Mouse (Mus musculus): ENCODE results near the gene Slc2a4.
A peak's percentile ranks its signal among the peaks of the same experiment; 100 is the strongest.

The Slc2a4 gene

GRCm38 (mm10) chr11:69900471-69901405, 47.2 kb downstream of the Slc2a4 start, which contains the start of the genes 2810408A11Rik and Neurl4:
TSS of gene 2810408A11Rik (minus strand) at chr11:69900987.
TSS of gene Neurl4 (plus strand) at chr11:69901072.
- DNase-seq (ENCODE audit: low spot score), result peak; percentile 93

DNA sequence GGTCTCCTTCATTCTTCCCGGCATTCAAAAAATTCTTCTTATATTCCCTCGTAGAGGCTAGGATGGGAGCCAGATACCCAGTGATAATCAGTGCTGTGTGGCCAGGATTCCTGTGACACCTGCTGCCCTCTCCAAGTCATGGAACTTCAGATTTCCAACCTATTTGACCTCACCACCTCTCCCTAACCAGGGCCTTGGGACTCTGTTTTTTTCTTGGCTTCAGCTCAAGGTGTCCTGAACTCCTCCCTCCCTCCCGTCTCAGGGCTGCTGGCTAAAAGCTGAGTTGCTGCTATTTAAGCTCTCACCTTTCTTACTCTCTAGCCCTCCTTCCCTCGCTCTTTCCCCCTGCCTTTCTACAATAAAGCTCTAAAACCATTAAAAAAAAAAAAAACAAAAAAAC, 48.1 kb downstream of the Slc2a4 start:
- no peak for DNase-seq (ENCODE audit: low spot score)

GRCm38 (mm10) chr11:69895291-69895690, 52.7 kb downstream of the Slc2a4 start, which contains the start of gene Acap1:
TSS of gene Acap1 (minus strand) at chr11:69895539.
- DNase-seq (ENCODE audit: low spot score), result no peak

GRCm38 (mm10) chr11:69894671-69895070, 53.3 kb downstream of the Slc2a4 start:
- no peak for DNase-seq (ENCODE audit: low spot score)
